Mouse (Mus musculus): ENCODE measurements around the gene Klf3.

Klf3 gene

DNA sequence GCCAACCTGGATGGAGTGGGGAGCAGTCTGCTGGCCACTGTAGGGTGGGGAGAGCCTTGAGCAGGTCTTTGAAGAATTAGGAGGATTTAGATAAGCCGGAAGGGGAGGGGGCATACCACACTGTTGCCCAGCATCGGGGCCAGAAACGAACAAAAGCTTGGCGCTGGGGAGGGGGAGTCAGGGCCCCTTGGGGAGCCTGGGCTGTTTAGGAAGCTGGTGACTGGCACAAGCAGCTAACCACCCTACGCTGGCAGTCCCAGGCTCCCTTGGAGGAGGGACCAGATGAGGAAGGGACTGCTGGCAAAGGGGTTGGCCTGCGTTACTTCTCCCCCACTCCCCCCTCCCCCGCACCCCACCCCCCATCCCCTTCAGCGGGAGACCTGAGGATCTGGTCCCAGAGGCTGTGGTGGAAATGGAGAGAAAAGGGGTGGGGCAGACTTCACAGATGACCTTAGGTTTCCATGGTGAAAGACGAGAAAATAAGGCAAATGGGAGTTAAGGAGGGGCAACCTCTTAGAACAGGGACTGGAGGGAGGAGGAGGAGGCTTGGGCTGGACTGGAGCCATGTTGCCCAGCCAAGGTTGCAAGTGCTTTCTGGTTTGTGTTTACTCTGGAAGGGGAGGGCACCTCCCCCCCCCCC lies 7.8 kb downstream of the Klf3 start:
- peak; percentile 76 for DNase-seq

DNA sequence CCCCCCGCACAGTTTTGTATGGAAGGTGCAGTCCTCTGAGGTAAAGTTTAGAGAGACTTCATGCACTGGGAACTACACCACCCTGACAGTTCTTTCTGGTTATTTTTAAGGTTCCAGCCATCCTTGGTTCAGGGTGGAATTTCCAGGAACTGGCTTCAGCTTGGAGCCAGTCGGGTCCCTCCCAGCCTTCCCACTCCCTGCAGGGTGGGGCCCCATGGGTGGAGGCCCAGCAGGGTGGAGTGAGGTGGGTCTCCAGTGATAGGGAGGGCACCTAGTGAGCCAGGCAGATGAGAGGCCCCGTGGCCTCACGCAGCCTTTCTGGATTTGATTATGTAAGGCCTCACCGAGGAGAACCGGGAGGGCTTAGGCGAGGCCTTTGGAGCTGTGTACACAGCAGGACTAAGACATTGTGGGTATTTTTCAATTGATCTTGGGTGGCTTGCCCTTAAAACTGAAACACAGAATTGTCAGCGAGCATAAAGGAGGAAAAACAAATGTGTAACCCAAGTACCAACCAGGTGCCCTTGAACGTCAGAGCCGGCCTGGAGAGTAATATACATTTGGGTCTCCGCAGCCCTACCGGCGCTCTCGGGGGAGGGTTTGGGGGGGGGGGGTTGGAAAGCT lies 8.4 kb downstream of the Klf3 start:
- no peak for DNase-seq

DNA sequence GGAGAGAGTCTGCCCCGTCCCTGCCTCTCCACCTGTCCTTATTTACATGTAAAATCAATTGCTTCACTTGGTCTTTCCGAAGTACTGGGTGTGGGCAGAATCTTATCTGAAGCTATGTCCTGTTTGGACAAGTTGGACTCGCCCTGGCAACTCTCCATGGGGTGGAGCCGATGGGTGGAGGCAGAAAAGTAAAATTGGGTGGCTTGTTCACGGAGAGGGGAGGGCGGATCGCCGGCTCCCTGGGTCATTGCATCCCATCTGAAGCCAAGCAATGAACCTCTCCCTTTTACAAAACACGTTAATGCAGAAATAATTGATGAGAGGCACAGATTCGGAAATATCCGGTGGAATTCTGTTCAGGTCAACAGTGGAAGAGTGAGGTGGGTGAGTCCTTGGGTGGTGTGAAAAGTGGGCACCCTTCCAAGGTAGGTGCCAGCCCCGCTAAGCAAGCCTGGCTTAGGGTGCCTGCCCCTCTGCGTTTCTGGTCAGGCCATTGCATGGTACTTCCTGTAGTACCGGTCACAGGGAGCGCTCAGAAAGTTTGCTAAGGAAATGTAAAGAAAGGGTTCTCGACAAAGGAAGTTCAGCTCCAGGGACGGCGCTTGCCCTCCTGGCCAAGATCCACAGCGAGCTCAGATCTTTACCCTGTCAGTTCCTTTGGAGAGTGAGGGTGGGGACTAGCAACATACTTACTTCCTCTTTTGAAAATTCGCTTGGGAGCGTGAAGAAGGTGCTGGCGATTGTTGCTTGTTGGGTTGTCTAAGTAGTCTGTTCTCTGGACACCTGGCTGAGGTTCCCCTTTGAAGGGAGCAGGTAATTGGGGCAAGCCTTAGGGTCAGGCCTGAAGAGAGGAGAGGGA lies 9.2 kb downstream of the Klf3 start:
- DNase-seq = peak; percentile 48

DNA sequence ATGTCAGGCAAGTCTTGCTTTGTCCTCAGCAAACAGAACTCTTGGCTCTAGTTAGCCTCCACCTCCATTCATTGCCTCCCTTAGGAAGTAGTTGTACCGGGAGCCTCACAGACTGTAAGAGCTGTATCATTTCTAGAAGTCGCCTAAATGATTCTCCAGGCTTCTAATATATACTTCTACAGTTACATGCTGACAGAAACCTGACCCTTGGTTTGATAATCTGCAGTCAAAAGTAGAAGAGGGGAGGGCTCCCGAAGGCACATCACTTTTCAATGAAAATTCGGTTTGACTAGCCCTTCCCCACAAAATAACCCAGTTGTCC lies 9.8 kb downstream of the Klf3 start:
- no peak for DNase-seq

GRCm38 (mm10) chr5:64813361-64813760 lies 10.2 kb downstream of the Klf3 start:
- DNase-seq = peak; percentile 93

DNA sequence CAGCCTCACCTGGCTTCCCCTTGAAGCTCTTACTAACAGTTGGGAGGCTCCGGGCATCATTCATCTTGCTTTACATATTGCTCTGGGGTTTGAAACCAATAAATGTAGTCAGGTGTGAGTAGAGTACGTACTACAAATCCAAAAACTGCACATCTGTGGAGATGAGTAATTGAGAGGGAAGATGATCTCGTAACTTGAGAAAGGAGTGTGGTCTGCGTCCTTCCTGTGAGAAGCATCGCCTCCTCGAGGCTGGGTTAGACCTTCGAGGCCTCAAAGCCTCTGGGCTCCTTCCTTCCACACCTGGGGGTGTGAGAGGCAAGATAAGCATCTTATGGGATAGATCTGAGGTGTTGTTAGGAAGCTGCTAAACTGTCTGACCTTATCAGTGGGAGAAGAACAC lies 11.2 kb downstream of the Klf3 start:
- no peak for DNase-seq

DNA sequence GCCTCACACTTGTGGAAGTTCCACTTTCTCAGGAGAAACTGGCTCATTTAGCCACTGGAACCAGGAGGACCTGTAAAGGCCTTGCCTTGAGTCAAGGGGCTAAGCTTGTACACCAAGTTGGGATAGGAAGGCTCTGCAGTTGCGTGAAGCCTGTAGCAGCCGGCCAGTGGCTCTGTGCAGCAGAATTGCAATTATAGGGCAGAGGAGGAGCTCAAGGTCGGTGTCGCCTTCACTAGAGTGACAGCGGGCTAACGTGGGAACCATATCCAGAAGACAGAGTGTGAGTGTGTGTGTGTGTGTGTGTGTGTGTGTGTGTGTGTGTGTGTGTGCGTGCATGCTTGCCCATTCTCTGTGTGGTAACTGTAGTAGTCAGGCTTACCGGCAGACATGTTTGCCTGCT lies 12.4 kb downstream of the Klf3 start:
- DNase-seq = no peak

- DNase-seq = no peak
These were observed 13.2 kb downstream of the Klf3 start for GRCm38 (mm10) chr5:64816290-64816973.

DNA sequence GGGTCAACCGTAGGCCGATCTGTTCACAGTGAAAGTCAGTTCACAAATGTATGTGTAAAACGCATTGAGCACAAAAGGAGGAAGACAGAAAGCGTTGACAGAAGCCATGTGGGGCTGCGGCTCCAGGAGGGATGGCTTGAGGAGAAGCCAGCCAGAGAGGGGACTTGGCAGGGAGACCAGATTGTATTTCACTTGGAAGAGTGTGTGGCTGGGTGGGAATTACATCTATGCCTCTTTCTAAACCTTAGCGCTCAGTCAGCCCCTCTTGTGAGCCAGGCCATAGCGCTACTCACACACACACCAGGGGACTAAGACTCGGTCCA lies 13.7 kb downstream of the Klf3 start:
- no peak for DNase-seq

DNA sequence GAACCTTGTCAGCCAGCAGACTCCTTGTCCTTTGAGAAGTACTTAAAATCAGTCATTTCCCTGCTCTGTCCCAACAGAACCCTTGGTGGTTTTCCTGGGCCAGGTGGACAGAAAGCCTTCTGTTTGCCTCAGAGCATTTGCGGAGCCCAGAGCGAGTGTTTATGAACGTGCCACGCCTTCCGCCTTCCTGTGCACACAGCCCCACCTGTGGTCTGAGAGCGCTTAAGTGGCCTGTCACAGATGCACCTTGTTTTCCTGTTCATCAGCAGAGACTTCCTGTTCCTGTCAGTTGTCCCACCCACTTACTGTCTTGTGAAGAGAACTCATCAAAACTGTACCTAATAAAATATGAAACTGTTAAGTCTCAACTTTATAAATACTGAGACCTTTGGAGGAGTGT lies 16.2 kb downstream of the Klf3 start:
- no peak for DNase-seq

- DNase-seq = peak; percentile 63
These were observed 16.9 kb downstream of the Klf3 start for GRCm38 (mm10) chr5:64820138-64820537.

DNA sequence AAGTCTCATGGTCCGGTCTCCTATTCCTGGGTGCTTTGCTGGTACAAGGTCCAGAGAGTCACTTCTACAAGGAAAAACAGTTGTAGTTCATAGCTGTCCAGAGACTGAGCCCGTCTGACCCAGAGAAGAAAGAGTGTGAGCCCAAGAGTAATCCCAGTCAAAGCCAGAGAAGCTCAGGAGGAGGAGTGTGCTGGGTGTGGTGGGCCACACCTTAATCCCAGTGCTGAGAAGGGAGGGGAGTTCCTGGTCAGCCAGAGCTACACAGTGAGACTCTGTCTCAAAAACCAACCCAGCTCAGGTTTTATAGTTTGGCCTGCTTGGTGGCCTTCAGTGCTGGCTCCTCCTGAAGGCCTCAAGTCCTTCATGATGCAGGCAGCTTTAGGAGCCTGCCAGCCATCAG lies 18.1 kb downstream of the Klf3 start:
- no peak for DNase-seq

GRCm38 (mm10) chr5:64821964-64822363 lies 18.8 kb downstream of the Klf3 start:
- no peak for DNase-seq

GRCm38 (mm10) chr5:64823431-64823830 lies 20.2 kb downstream of the Klf3 start:
- no peak for DNase-seq

- no peak for DNase-seq
These were observed 21.6 kb downstream of the Klf3 start for GRCm38 (mm10) chr5:64824765-64825164.

- DNase-seq = no peak
These were observed 22.3 kb downstream of the Klf3 start for GRCm38 (mm10) chr5:64825496-64825895.

GRCm38 (mm10) chr5:64827151-64827550 lies 24.0 kb downstream of the Klf3 start:
- no peak for DNase-seq

- no peak for DNase-seq
These were observed 25.1 kb downstream of the Klf3 start for GRCm38 (mm10) chr5:64828314-64828713.

DNA sequence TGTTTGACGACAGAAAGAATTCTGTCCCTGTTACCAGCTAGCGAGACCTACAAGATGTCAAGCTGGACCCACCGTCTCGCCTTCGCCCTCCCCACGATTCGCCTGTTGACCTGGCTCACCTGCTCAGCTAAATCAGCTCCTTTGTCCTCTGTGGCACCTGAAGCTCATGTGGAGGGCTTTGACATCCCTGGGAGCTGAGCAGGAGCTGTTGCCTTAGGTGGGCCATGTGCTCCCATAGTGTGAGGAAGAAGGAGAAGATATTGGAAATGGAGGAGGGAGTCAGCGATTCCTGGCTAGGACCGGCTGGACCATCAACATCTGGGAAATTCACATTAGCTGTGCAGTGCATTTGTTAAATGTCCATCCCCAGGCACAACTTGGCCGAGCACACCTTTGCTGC lies 26.4 kb downstream of the Klf3 start:
- no peak for DNase-seq

DNA sequence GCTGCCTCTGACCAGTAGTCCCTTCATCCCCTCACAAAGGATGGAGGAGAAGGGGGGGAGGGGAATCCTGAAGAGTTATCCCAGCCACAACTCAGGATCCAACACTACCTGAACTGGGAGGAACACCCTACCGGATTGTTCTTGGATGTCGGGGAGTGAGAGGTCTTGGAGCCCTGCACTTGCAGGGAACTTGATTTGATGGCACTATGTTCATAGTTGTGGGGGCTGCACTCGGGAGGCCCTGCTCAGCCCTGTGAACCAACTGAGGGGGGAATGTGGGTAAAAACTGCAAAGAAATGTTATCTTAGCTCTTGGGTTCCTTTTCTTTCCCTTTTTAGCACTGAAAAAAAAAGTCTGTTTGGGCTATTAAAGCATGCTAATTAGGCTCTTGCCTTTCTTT lies 27.6 kb downstream of the Klf3 start:
- no peak for DNase-seq

DNA sequence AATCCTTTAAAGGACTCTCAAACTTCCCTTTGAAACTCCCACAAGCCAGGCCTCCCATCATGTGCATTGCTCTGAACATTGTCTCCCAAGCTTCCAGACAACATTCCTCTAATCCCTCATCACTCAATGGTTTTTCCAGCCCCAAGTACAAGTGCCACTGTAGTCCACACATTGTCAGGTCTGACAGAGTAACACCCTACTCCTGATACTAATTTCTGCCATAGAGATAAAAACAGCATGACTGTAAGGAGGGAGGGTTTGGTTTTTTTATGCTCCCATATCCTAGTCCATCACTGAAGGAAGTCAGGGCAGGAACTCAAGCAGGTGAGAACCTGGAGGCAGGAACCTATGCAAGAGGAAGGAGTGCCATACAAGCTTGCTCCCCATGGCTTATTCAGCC lies 30.2 kb downstream of the Klf3 start:
- DNase-seq = no peak

GRCm38 (mm10) chr5:64834213-64834612 lies 31.0 kb downstream of the Klf3 start:
- DNase-seq = no peak

DNA sequence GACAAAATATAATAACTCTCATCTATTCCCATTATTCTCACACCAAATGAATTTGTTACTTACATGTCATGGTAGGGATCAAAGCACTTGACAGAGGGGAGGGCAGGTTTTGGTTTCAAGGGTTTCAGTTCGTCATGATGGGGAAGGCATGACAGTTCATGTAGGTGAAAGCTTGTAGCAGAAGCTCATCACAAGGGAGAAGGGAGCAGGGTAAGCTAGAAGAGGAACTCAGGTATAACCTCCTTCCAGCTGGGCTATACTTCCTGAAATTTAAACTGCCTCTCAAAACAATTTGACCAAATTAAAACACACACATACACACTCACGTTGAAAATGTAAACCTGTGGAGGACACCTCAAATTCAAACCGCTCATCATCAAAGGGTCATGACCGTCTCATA lies 32.1 kb downstream of the Klf3 start:
- DNase-seq = no peak
